Mouse (Mus musculus): ENCODE measurements at regions not wholly inside any gene's neighbourhood (a gene's known extent, or its start where the extent isn't known, plus 50 kb on each side); places are given as distances from the start of the nearest gene placed in this dataset.

DNA sequence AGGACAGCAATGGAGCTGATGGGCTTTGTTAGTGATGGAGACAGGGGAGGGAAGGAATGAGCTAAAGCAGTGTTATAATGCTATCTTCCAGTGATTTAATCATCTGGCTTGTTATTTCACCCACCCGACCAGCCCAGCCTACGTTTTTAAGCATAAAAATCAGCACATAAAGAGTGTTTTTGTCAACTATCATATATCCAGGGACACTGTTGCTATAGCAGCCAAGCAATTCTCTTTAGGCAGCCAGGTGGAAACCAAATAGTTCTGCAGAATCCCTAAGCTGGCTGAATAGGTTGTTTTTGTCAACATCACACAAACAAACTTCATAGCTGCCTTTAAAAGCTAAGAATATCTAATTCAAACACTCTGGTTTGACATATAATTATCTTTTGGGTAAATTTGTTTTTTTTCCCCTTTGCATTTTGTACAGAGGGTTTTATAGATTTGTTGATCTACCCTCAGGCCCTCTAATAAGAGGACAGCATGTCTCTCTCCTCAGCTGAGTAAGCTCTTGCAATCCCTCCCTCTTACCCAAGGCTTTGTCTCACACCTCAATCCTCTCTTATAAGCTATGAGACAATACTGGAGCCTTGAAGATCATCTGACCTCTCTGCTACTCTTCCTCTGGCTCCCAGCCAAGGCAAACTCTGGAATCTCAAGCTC lies 104.7 kb upstream of the Camk2d start:
- Histone ChIP-seq H3K9ac (replicated peaks; ENCODE audit: low read length) (no peak overlapping the region), H3K27ac (peak overlapping the region; percentile 7; the same call in 1 of the 2 replicates), H3K4me2 (ENCODE audit: low read depth, low read length) (no peak overlapping the region), H3K9me3 (ENCODE audit: low read length) (no peaks in the 10 kb centered on the region), H3K4me1 (ENCODE audit: insufficient read depth, low read length) (no peaks in the 10 kb centered on the region; the same call in 1 of the 2 replicates), H3K27me3 (ENCODE audit: insufficient read depth, low read length) (no peaks in the 10 kb centered on the region), H3K36me3 (ENCODE audit: insufficient read depth, low read length) (no peaks in the 10 kb centered on the region), H3K4me3 (ENCODE audit: low read length) (no peak overlapping the region)
- 18% methylated on average over 2 of the region's 2 CpGs for WGBS
- peak; percentile 44 for DNase-seq (ENCODE audit: low spot score)
- peak; percentile 58 for ATAC-seq
- no peak for TF ChIP-seq CTCF (IDR thresholded peaks at IDR 0.05; ENCODE audit: low read depth)

DNA sequence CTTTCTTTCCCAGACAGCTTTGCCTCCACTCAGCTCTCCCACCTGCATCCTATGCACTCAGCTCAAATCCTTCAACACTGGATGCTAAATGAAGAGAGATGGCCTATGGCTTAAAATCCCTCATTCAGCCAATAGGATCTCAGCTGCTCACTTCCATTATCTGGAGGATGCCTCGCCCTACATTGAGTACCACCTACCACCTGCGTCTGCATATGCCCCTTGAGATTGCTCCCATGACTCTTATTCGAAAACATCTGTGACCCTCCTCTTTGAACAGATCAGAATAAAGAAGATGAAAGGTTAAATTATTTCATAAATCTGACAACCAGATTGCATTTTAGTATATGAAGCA lies 104.2 kb upstream of the Camk2d start:
- 80% methylated on average over 3 of the region's 3 CpGs for WGBS
- ATAC-seq: peak; percentile 45; the same call in 1 of the 2 replicates
- Histone ChIP-seq H3K4me2 (ENCODE audit: low read depth, low read length) (no peak overlapping the region), H3K36me3 (ENCODE audit: insufficient read depth, low read length) (no peaks in the 10 kb centered on the region), H3K9me3 (ENCODE audit: low read length) (no peaks in the 10 kb centered on the region), H3K27ac (peak overlapping the region; percentile 7; the same call in 1 of the 2 replicates), H3K4me1 (ENCODE audit: insufficient read depth, low read length) (no peaks in the 10 kb centered on the region; the same call in 1 of the 2 replicates), H3K4me3 (ENCODE audit: low read length) (no peak overlapping the region), H3K27me3 (ENCODE audit: insufficient read depth, low read length) (no peaks in the 10 kb centered on the region), H3K9ac (replicated peaks; ENCODE audit: low read length) (no peak overlapping the region)
- TF ChIP-seq CTCF (IDR thresholded peaks at IDR 0.05; ENCODE audit: low read depth): no peak
- no peak for DNase-seq (ENCODE audit: low spot score)

DNA sequence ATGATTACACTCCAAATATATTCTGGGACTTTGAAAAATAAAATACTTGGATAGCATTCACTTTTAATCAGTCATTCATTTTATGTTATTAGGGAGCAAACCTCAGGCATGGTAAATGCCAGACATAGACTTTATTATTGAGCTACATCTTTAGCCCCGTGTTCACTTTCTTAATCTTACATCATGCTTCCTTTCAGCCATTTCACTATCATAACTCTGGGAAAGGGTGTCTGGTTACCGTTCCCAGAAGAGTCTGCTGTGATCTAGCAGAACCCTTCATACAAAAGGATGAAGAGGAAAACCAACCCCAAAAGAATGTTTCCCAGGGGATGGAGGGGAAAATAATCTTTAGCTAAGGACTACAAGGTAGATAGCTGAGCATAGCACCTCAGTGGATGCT lies 97.3 kb upstream of the Camk2d start:
- no peak overlapping the region for H3K4me2 ChIP-seq (ENCODE audit: low read depth, low read length)
- no peaks in the 10 kb centered on the region for H3K4me1 ChIP-seq (ENCODE audit: insufficient read depth, low read length)
- H3K4me3 ChIP-seq (ENCODE audit: low read length): no peak overlapping the region
- H3K27me3 ChIP-seq (ENCODE audit: insufficient read depth, low read length): no peaks in the 10 kb centered on the region
- no peak overlapping the region for H3K27ac ChIP-seq
- DNase-seq (ENCODE audit: low spot score) (no peak), ATAC-seq (no peak)
- no peak for TF ChIP-seq CTCF (IDR thresholded peaks at IDR 0.05; ENCODE audit: low read depth)
- no peaks in the 10 kb centered on the region for H3K9me3 ChIP-seq (ENCODE audit: low read length)
- H3K36me3 ChIP-seq (ENCODE audit: insufficient read depth, low read length): no peaks in the 10 kb centered on the region
- 72% methylated on average over 2 of the region's 2 CpGs for WGBS
- H3K9ac ChIP-seq (replicated peaks; ENCODE audit: low read length): no peak overlapping the region

DNA sequence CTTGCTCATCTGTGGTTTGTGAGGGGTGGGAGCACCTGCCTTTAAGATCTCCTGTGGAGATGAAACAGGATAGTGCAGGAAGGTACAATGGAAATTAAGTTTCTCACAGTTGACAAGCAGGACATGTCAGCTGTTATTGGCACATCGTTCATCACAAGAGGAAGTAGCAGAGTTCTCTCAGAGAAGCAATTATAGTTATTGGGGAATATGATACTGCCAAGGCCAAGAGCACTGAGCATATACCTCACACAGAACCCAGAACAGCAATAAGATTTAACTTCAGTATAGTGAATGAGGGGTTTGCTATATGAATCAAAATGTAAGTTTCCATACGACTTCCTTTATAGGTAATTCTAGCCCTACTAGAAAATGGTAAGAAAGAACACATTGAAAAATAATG lies 95.9 kb upstream of the Camk2d start:
- H3K4me2 ChIP-seq (ENCODE audit: low read depth, low read length): no peak overlapping the region
- H3K9ac ChIP-seq (replicated peaks; ENCODE audit: low read length): no peak overlapping the region
- no peaks in the 10 kb centered on the region for H3K9me3 ChIP-seq (ENCODE audit: low read length)
- DNase-seq (ENCODE audit: low spot score): no peak
- no peak for TF ChIP-seq CTCF (IDR thresholded peaks at IDR 0.05; ENCODE audit: low read depth)
- 88% methylated on average over 2 of the region's 2 CpGs for WGBS
- no peaks in the 10 kb centered on the region for H3K36me3 ChIP-seq (ENCODE audit: insufficient read depth, low read length)
- no peak overlapping the region for H3K27ac ChIP-seq
- no peak overlapping the region for H3K4me3 ChIP-seq (ENCODE audit: low read length)
- ATAC-seq: no peak
- H3K4me1 ChIP-seq (ENCODE audit: insufficient read depth, low read length): no peaks in the 10 kb centered on the region
- H3K27me3 ChIP-seq (ENCODE audit: insufficient read depth, low read length): no peaks in the 10 kb centered on the region

DNA sequence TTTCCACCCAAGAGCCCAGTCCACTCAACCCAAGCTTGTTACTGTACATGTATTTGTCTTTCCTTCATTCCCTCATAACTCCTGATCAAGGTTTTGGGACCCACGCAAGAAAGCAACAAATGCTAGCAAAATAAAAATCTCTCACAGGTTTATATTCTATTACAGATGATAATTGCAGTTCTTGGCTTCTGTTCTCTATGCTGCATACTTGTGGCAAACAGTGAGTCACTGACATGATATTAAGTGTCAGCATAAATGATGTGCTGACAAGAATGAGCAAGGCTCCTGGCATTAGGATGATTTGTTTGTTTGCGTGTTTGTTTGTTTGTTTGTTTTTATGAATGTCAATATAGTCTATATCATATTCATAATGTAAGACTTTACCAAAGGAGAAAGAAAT lies 94.3 kb upstream of the Camk2d start:
- H3K4me1 ChIP-seq (ENCODE audit: insufficient read depth, low read length): no peaks in the 10 kb centered on the region
- 97% methylated on average over 2 of the region's 2 CpGs for WGBS
- H3K27me3 ChIP-seq (ENCODE audit: insufficient read depth, low read length): no peaks in the 10 kb centered on the region
- H3K4me3 ChIP-seq (ENCODE audit: low read length): no peak overlapping the region
- no peak overlapping the region for H3K9ac ChIP-seq (replicated peaks; ENCODE audit: low read length)
- no peak overlapping the region for H3K4me2 ChIP-seq (ENCODE audit: low read depth, low read length)
- H3K27ac ChIP-seq: no peak overlapping the region
- no peak for TF ChIP-seq CTCF (IDR thresholded peaks at IDR 0.05; ENCODE audit: low read depth)
- no peaks in the 10 kb centered on the region for H3K36me3 ChIP-seq (ENCODE audit: insufficient read depth, low read length)
- DNase-seq (ENCODE audit: low spot score) (no peak), ATAC-seq (no peak)
- no peaks in the 10 kb centered on the region for H3K9me3 ChIP-seq (ENCODE audit: low read length)

DNA sequence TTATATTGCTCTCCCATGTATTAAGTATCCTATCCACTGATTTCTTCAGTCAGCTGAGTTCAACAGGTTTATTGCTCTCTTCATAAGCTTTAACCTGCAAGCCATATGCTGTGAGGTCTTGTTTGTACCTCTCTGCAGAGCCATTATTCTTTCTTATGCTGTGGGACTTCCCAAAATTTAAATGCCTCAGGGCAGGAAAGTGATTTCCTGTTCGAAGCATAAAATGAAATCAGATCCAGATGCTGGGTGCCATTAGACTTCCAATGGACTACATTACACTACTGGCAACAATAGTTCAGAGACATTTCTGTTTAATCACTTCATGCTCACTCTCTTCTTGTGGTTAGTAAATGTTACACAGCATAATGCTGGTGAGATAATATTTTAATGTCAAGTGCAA lies 90.4 kb upstream of the Camk2d start:
- 69% methylated on average over 1 of the region's 1 CpGs for WGBS
- TF ChIP-seq CTCF (IDR thresholded peaks at IDR 0.05; ENCODE audit: low read depth): no peak
- Histone ChIP-seq H3K36me3 (ENCODE audit: insufficient read depth, low read length) (no peaks in the 10 kb centered on the region), H3K4me2 (ENCODE audit: low read depth, low read length) (no peak overlapping the region), H3K9ac (replicated peaks; ENCODE audit: low read length) (no peak overlapping the region), H3K4me3 (ENCODE audit: low read length) (no peak overlapping the region), H3K4me1 (ENCODE audit: insufficient read depth, low read length) (no peaks in the 10 kb centered on the region), H3K27ac (no peak overlapping the region), H3K27me3 (ENCODE audit: insufficient read depth, low read length) (no peaks in the 10 kb centered on the region), H3K9me3 (ENCODE audit: low read length) (no peaks in the 10 kb centered on the region)
- ATAC-seq (no peak), DNase-seq (ENCODE audit: low spot score) (no peak)

DNA sequence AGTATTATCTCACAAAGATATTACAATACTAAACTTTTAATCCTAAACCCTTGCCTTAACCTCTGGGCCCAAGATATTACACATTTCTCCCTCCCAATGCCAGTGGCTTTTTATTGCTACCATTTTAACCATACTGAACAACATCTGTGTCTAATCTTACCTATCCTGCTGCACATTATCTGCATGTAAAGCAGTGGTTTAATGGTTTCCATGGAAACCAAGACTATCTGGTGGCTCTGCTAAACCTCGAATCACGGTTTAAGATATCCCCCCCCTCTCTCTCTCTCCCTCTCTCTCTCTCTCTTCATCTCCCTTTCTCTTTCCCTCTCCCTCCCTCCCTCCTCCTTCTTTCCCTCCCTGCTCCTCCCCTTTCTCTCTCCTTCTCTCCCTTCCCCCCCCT lies 81.3 kb upstream of the Camk2d start:
- Histone ChIP-seq H3K4me3 (ENCODE audit: low read length) (no peak overlapping the region), H3K4me2 (ENCODE audit: low read depth, low read length) (no peak overlapping the region), H3K4me1 (ENCODE audit: insufficient read depth, low read length) (no peaks in the 10 kb centered on the region), H3K36me3 (ENCODE audit: insufficient read depth, low read length) (no peaks in the 10 kb centered on the region), H3K9ac (replicated peaks; ENCODE audit: low read length) (no peak overlapping the region), H3K9me3 (ENCODE audit: low read length) (no peaks in the 10 kb centered on the region), H3K27ac (no peak overlapping the region), H3K27me3 (ENCODE audit: insufficient read depth, low read length) (no peaks in the 10 kb centered on the region)
- peak; percentile 12 for DNase-seq (ENCODE audit: low spot score)
- 0 out of 2 replicates have a peak, but pooled peaks have one; percentile 56 for ATAC-seq
- TF ChIP-seq CTCF (IDR thresholded peaks at IDR 0.05; ENCODE audit: low read depth): no peak
- WGBS: 35% methylated on average over 2 of the region's 2 CpGs
